Mouse (Mus musculus): ENCODE measurements around the gene Rpgrip1l. TPM values are rescaled to one million over a fixed set of nuclear protein-coding genes. Genes with fewer than 3 reads are reported as not detected.

Gene Rpgrip1l
- polyA plus RNA-seq, 1 experiment from 2014 or later = 15.8 TPM

DNA sequence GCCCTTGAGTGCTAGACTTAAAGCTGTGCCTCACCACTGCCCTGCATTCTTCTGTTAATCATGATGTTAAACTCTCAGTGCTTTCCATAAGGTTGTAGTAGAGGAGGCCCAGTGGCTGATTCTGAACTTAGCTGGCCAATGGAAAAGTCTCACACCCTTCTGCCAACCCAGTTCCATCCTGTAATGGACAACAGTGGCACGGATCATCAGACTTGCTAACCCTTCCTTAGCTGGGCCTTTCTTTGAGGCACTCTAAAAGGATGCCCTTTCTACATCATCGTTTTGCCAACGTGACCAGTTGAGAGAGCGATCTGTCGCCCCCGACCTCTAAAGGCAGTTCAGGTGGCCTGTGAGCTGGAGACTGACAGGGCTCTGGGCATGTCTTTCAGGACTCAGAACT lies 13.9 kb upstream of the Rpgrip1l start:
- H3K9me3 ChIP-seq = no peaks in the 10 kb centered on the region
- no peaks in the 10 kb centered on the region for H3K27me3 ChIP-seq
- H3K4me2 ChIP-seq = no peak overlapping the region
- H3K4me1 ChIP-seq = peaks cover 46% of the 10 kb centered on the region
- no peaks in the 10 kb centered on the region for H3K36me3 ChIP-seq (replicated peaks)
- 94% methylated on average over 6 of the region's 6 CpGs for WGBS
- ATAC-seq (ENCODE audit: low FRiP score) = no peak
- no peak overlapping the region for H3K4me3 ChIP-seq (replicated peaks)
- no peak overlapping the region for H3K9ac ChIP-seq
- no peak overlapping the region for H3K27ac ChIP-seq

DNA sequence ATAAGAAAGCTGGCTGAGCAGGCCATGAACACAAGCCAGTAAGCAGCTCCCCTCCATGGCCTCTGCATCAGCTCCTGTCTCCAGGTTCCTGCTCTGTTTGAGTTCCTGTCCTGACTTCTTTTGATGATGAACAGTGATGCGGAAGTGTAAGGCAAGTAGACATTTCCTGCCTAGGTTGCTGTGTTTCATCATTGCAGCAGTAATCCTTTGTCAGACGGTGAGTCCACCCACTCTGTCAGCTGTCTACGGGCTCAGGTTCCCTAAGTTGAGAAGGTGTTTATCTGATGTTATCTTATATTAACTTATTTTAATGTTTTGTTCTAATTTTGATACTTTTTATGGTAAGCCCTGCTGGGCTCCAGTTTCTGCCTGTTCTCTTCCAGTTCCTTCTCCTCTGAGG lies 13.0 kb upstream of the Rpgrip1l start:
- ATAC-seq (ENCODE audit: low FRiP score) = no peak
- H3K36me3 ChIP-seq (replicated peaks) = no peaks in the 10 kb centered on the region
- H3K9ac ChIP-seq = no peak overlapping the region
- H3K4me1 ChIP-seq = peaks cover 38% of the 10 kb centered on the region
- H3K4me3 ChIP-seq (replicated peaks) = no peak overlapping the region
- H3K4me2 ChIP-seq = no peak overlapping the region
- no peak overlapping the region for H3K27ac ChIP-seq
- H3K27me3 ChIP-seq = no peaks in the 10 kb centered on the region
- WGBS = 88% methylated on average over 3 of the region's 3 CpGs
- no peaks in the 10 kb centered on the region for H3K9me3 ChIP-seq

DNA sequence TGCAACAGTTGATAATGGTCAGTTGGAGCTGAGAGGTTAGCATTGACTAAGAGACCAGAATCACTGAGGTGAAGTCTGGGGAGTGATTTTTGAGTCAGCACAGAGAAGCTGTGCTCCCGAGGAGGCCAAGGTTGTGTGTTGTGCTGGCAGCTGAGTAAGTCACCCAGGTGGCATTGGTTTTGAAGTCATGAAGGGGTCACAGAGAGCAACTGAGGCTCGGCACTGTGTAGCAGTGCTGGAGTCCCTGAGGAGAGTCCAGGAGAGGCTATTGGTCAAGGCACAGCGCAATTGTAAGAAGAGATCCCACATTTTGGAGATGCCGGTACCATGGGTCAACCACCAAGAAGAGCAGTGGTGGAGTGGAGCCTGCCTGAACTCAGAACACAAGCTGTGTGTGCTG lies 11.9 kb upstream of the Rpgrip1l start:
- H3K4me2 ChIP-seq = no peak overlapping the region
- H3K36me3 ChIP-seq (replicated peaks) = no peaks in the 10 kb centered on the region
- no peak overlapping the region for H3K4me3 ChIP-seq (replicated peaks)
- peaks cover 27% of the 10 kb centered on the region for H3K4me1 ChIP-seq
- H3K27ac ChIP-seq = no peak overlapping the region
- no peaks in the 10 kb centered on the region for H3K9me3 ChIP-seq
- 90% methylated on average over 4 of the region's 4 CpGs for WGBS
- no peak for ATAC-seq (ENCODE audit: low FRiP score)
- H3K27me3 ChIP-seq = no peaks in the 10 kb centered on the region
- H3K9ac ChIP-seq = no peak overlapping the region

DNA sequence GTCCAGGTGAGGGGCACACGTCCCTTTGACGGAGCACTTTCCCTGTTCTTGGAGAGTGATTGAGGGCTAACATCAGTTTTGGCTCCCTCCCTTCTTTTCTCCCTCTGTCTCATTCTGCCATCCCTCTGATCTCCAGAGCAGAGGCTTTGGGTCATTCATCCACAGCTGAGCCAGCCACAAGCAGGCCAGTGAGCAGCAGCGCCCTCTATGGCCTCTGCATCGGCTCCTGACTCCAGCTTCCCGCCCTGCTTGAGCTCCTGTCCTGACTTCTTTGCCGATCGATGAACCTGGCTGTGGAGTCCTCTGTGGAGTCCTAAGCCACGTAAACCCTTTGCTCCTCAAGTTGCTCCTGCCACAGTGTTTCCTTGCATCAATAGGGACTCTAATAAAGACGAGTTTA lies 11.2 kb upstream of the Rpgrip1l start:
- Histone ChIP-seq H3K4me1 (peaks cover 20% of the 10 kb centered on the region), H3K9ac (no peak overlapping the region), H3K9me3 (no peaks in the 10 kb centered on the region), H3K36me3 (replicated peaks) (no peaks in the 10 kb centered on the region), H3K4me3 (replicated peaks) (no peak overlapping the region), H3K4me2 (no peak overlapping the region), H3K27ac (no peak overlapping the region), H3K27me3 (no peaks in the 10 kb centered on the region)
- 44% methylated on average over 9 of the region's 9 CpGs for WGBS
- no peak for ATAC-seq (ENCODE audit: low FRiP score)

DNA sequence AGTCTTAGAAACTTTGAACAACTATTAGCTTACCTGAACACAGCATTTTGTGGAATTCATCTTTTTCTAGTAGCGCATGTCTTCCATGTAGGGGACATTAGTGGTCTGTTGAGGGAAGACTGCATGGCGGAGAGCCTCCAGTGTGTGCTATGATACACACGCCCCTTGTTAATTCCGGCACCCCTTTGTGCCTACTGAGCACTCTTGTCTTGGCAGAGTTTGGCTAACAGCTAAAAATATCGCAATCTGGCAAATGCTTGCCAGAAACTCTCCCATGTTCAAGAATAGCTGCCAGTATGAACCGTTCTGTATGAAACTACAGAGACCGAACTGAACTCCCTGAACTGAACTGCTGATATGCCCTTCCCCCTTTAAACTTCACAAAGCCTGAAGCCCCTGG lies 10.4 kb upstream of the Rpgrip1l start:
- Histone ChIP-seq H3K36me3 (replicated peaks) (no peaks in the 10 kb centered on the region), H3K4me3 (replicated peaks) (no peak overlapping the region), H3K9me3 (no peaks in the 10 kb centered on the region), H3K27ac (no peak overlapping the region), H3K4me1 (peaks cover 14% of the 10 kb centered on the region), H3K4me2 (no peak overlapping the region), H3K27me3 (no peaks in the 10 kb centered on the region), H3K9ac (no peak overlapping the region)
- ATAC-seq (ENCODE audit: low FRiP score) = no peak
- 73% methylated on average over 7 of the region's 7 CpGs for WGBS

DNA sequence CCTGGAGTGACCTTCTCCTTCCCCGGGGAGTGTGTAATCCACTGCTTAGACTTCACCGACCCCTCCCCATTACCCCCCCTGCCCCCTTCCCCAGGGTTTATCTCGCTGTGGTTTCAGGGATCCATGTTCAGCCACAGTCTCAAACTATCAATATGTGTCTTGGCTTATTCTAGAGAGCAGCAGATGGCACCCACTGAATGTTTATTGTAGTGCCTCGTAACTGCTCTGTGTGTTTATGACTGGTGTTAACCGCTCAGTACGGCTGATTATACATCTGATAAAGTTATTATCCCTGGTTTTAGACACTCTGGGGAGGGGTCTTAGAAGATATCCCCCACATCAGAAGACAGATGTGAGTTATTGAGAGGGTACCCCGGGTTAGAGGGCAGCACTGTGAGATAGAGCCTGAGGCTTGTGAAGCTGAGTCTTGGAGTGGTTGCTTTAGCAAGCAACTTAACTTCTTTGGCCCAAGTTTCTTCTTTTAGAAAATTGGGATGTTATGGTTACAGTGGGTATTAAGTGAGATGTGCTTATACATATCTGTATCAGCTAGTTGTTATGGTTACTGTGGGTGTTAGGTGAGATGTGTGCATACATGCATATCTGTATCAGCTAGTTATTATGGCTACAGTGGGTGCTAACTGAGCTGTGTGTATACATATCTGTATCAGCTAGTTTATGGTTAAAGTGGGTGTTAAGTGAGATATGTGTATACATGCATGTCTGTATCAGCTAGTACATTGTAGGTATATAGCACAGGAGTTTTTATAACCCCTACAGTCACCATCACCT lies 6.1 kb upstream of the Rpgrip1l start:
- no peaks in the 10 kb centered on the region for H3K36me3 ChIP-seq (replicated peaks)
- H3K4me1 ChIP-seq = peaks cover 17% of the 10 kb centered on the region
- no peaks in the 10 kb centered on the region for H3K27me3 ChIP-seq
- H3K4me2 ChIP-seq = no peak overlapping the region
- H3K9me3 ChIP-seq = no peaks in the 10 kb centered on the region
- no peak overlapping the region for H3K27ac ChIP-seq
- 89% methylated on average over 7 of the region's 7 CpGs for WGBS
- H3K4me3 ChIP-seq (replicated peaks) = no peak overlapping the region
- H3K9ac ChIP-seq = no peak overlapping the region
- no peak for ATAC-seq (ENCODE audit: low FRiP score)

DNA sequence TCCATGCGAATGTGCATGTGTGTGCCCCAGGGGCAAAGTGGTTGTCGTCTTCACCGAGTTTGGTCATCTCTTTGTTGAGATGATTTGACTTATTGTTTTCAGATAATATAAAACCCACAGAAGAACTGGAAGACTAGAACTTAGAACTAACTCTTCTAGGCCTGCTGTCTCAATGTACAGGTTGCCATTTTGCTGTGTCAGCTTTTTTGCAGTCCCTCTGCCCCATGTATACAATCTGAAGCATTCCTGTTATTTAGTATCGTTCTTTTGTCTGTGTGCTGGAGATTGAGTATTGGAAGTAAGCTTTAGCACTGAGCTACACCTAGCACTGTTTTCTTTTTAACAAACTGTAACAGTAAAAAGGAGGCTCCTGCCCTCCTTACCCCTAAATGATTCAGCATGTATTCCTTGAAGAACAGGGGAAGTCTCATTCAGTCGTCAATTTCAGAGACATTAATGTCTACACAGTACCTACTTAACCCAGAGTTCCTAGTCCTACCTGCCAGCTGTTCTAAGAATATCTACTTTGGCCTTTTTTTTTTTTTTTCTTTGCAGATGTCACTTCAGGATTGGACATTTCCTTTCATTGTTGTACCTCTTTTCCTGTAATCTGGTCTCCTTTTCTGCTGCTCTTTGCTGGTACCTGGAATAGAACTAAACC lies 4.6 kb upstream of the Rpgrip1l start:
- 95% methylated on average over 5 of the region's 5 CpGs for WGBS
- H3K27ac ChIP-seq = no peak overlapping the region
- H3K36me3 ChIP-seq (replicated peaks) = no peaks in the 10 kb centered on the region
- no peaks in the 10 kb centered on the region for H3K9me3 ChIP-seq
- no peak overlapping the region for H3K9ac ChIP-seq
- H3K27me3 ChIP-seq = no peaks in the 10 kb centered on the region
- no peak for ATAC-seq (ENCODE audit: low FRiP score)
- no peak overlapping the region for H3K4me3 ChIP-seq (replicated peaks)
- peaks cover 19% of the 10 kb centered on the region for H3K4me1 ChIP-seq
- no peak overlapping the region for H3K4me2 ChIP-seq

DNA sequence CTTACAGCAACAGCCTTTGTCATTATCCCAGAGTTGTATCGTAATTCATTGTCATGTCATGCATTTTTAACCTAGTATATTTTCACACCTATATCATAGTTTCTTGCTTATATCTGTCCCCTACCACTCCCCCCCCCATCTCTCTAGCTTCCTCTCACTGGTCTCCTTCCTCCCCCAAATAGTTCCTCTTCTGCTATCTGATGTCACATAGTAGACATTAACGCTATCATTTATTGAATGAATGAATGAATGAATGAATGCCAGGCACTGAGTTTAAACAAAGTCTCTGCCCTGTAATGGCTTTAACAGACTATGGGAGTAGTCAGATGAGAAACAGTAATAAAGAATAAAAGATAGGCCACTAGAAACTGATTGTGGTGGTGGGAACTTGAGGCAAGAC lies 720 bp downstream of the Rpgrip1l start:
- no peak overlapping the region for H3K27ac ChIP-seq

DNA sequence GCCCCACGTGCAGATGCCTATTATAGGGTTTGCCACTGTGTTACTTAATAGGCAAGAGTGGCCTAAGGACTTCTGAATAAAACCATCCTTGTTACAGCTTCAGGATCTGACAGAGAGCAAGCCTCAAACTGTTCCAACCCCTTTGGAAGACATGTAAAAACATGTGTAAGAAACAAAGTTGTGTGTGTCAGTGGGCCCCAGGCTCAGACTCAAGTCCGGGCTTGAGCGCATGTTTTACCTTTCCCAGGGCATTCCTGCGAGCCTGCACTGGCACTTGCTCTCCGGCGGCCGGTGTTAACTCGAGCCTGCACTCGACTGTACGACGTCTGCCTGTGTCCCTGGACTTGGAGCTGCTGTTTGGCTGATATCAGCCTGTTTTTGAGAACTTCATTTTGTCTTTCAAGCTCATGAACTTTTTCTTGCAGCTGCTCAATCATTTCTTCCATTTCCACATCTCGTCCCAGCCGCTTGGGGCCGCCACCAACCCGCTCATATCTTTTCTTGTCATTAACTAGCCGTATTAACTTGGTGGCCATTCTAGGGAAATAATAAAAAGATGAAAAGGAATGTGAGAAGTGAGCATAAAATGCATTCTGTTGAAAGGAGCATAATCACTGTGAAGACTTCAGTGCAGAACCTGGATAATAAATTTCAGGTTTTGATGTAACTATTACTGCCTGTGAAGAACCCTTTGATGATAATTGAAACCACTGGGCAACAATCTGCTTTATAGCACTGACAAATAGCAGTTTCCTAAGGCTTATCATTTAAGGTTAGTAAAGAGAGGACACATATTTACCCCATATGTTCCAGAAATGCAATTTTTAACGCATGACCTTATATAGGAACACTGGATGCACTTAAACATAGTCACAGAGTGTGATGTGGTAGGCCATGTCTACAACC lies 8.3 kb downstream of the Rpgrip1l start:
- no peak overlapping the region for H3K4me3 ChIP-seq (replicated peaks)
- no peak overlapping the region for H3K4me2 ChIP-seq
- H3K36me3 ChIP-seq (replicated peaks) = peaks cover 20% of the 10 kb centered on the region
- no peaks in the 10 kb centered on the region for H3K4me1 ChIP-seq
- no peaks in the 10 kb centered on the region for H3K27me3 ChIP-seq
- no peak overlapping the region for H3K9ac ChIP-seq
- no peaks in the 10 kb centered on the region for H3K9me3 ChIP-seq
- 84% methylated on average over 17 of the region's 17 CpGs for WGBS
- no peak for ATAC-seq (ENCODE audit: low FRiP score)
- no peak overlapping the region for H3K27ac ChIP-seq

More for the DNA sequence above, 720 bp downstream of the Rpgrip1l start:
- Histone ChIP-seq H3K4me3 (replicated peaks) (peak overlapping the region; percentile 79), H3K27me3 (no peaks in the 10 kb centered on the region), H3K4me2 (peak overlapping the region; percentile 72), H3K9ac (peak overlapping the region; percentile 70), H3K4me1 (peaks cover 25% of the 10 kb centered on the region), H3K36me3 (replicated peaks) (no peaks in the 10 kb centered on the region), H3K9me3 (no peaks in the 10 kb centered on the region)
- no peak for ATAC-seq (ENCODE audit: low FRiP score)
- 81% methylated on average over 2 of the region's 2 CpGs for WGBS

DNA sequence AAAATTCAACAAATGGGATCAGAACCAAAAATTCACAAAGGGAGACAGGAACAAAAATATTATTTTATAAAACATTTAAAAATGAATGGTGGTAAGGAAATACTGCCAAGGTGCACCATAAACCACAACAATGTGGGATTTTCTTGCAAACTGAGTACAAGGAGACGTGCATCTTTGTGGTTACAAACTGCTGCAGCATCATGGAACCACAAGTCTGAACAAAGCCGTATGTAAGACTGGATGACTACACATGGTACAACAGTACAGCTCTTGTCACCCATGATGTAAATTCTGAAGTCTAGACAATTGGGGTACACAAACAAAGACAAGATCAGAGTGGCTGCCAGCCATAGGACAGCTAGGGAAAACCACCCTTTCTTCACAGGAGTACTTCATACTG lies 14.4 kb downstream of the Rpgrip1l start:
- Histone ChIP-seq H3K36me3 (replicated peaks) (peaks cover 17% of the 10 kb centered on the region), H3K27ac (no peak overlapping the region), H3K9me3 (no peaks in the 10 kb centered on the region), H3K27me3 (no peaks in the 10 kb centered on the region), H3K4me1 (no peaks in the 10 kb centered on the region), H3K4me3 (replicated peaks) (no peak overlapping the region), H3K4me2 (no peak overlapping the region), H3K9ac (no peak overlapping the region)
- 89% methylated on average over 2 of the region's 2 CpGs for WGBS
- no peak for ATAC-seq (ENCODE audit: low FRiP score)

DNA sequence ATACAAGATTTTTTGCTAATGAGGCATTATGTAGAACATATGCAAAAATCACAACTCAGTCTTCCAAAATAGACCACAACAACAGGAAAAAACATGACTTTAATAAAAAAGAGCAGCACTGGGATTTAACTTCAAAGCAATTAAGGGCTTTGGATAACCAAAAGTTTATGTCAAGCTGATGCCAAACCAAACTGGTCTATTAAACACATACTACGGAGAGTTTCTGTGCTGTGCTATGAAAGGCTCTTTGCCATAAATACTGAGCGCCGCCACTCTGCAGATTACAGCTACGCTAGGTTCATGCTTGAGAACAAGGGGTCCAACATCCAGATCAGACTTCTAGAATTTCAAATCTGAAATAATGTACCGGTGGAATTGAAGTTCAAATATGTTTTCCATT lies 17.3 kb downstream of the Rpgrip1l start:
- Histone ChIP-seq H3K9ac (no peak overlapping the region), H3K27me3 (no peaks in the 10 kb centered on the region), H3K4me3 (replicated peaks) (no peak overlapping the region), H3K9me3 (no peaks in the 10 kb centered on the region), H3K4me1 (no peaks in the 10 kb centered on the region), H3K4me2 (no peak overlapping the region), H3K36me3 (replicated peaks) (peaks cover 6% of the 10 kb centered on the region; the same call in 1 of the 2 replicates), H3K27ac (no peak overlapping the region)
- ATAC-seq (ENCODE audit: low FRiP score) = no peak
- WGBS = 86% methylated on average over 5 of the region's 5 CpGs

DNA sequence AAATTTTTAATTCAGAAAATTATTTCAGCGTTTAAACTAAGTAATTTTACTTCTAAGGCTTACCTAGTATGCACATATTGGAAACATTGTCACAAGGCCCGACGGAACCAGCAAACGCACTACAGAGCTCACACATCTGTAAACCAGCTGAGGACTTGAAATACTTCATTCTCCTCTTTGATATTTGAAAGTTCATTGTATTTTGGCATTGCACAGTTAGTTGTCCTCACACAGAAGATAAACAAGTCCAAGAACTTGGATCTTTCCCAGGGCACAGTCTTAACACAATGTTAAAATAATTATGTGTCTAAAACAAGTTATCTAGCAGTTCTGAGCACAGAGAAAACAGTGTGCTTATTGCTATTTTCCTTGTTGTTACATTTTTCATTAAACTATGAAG lies 22.5 kb downstream of the Rpgrip1l start:
- H3K9me3 ChIP-seq = no peaks in the 10 kb centered on the region
- 89% methylated on average over 4 of the region's 4 CpGs for WGBS
- H3K9ac ChIP-seq = no peak overlapping the region
- no peak overlapping the region for H3K27ac ChIP-seq
- H3K4me3 ChIP-seq (replicated peaks) = no peak overlapping the region
- no peak for ATAC-seq (ENCODE audit: low FRiP score)
- no peaks in the 10 kb centered on the region for H3K27me3 ChIP-seq
- H3K4me1 ChIP-seq = no peaks in the 10 kb centered on the region
- no peaks in the 10 kb centered on the region for H3K36me3 ChIP-seq (replicated peaks)
- H3K4me2 ChIP-seq = no peak overlapping the region

Measured in forebrain, embryonic 12.5 days (tissue).